Mouse (Mus musculus): Measurements from ENCODE around the gene Wdr90. TPM values are rescaled to one million over a fixed set of nuclear protein-coding genes. Genes with fewer than 3 reads are reported as not detected.

The Wdr90 gene
- total and polyA plus RNA-seq, 2 experiments from 2014 or later = 13.2 to 40.2 TPM

- peaks cover 22% of the 10 kb centered on the region for H3K4me1 ChIP-seq (ENCODE audit: insufficient read depth)
- H3K27me3 ChIP-seq (ENCODE audit: insufficient read depth, low read length) = no peaks in the 10 kb centered on the region
- H3K9ac ChIP-seq = no peak within 1 kb of the TSS
- peaks cover 38% of the 10 kb centered on the region for H3K36me3 ChIP-seq (ENCODE audit: insufficient read depth)
- WGBS = 96% methylated on average over 22 of the region's 22 CpGs
- ATAC-seq = no peak
- no peaks in the 10 kb centered on the region for H3K9me3 ChIP-seq (ENCODE audit: low read length)
- no peak within 1 kb of the TSS for H3K4me2 ChIP-seq (ENCODE audit: low read depth)
- no peak for DNase-seq
- no peak within 1 kb of the TSS for H3K27ac ChIP-seq (ENCODE audit: low read depth, low read length)
- H3K4me3 ChIP-seq (ENCODE audit: low read depth, low read length) = no peak within 1 kb of the TSS
- TF ChIP-seq CTCF (IDR thresholded peaks at IDR 0.05; ENCODE audit: low read depth) = no peak
Measured at GRCm38 (mm10) chr17:25841117-25841880, 20.0 kb downstream of the Wdr90 start, which contains the start of gene Gm20683. Gene Gm20683 (minus strand): TSS chr17:25841763.

- Histone ChIP-seq H3K27ac (ENCODE audit: low read depth, low read length) (no peak overlapping the region), H3K9ac (no peak overlapping the region), H3K4me1 (ENCODE audit: insufficient read depth) (peaks cover 28% of the 10 kb centered on the region), H3K4me3 (ENCODE audit: low read depth, low read length) (no peak overlapping the region), H3K36me3 (ENCODE audit: insufficient read depth) (peaks cover 38% of the 10 kb centered on the region), H3K27me3 (ENCODE audit: insufficient read depth, low read length) (no peaks in the 10 kb centered on the region), H3K4me2 (ENCODE audit: low read depth) (no peak overlapping the region), H3K9me3 (ENCODE audit: low read length) (no peaks in the 10 kb centered on the region)
- DNase-seq (no peak), ATAC-seq (no peak)
- 95% methylated on average over 6 of the region's 6 CpGs for WGBS
- no peak for TF ChIP-seq CTCF (IDR thresholded peaks at IDR 0.05; ENCODE audit: low read depth)
Measured at GRCm38 (mm10) chr17:25840519-25840918, 20.8 kb downstream of the Wdr90 start.

- Histone ChIP-seq H3K4me3 (ENCODE audit: low read depth, low read length) (no peak overlapping the region), H3K27me3 (ENCODE audit: insufficient read depth, low read length) (no peaks in the 10 kb centered on the region), H3K9me3 (ENCODE audit: low read length) (no peaks in the 10 kb centered on the region), H3K4me2 (ENCODE audit: low read depth) (no peak overlapping the region), H3K27ac (ENCODE audit: low read depth, low read length) (no peak overlapping the region), H3K4me1 (ENCODE audit: insufficient read depth) (peaks cover 29% of the 10 kb centered on the region), H3K9ac (no peak overlapping the region), H3K36me3 (ENCODE audit: insufficient read depth) (peaks cover 38% of the 10 kb centered on the region)
- DNase-seq = no peak
- ATAC-seq = no peak
- no peak for TF ChIP-seq CTCF (IDR thresholded peaks at IDR 0.05; ENCODE audit: low read depth)
- WGBS = 90% methylated on average over 14 of the region's 14 CpGs
Measured at GRCm38 (mm10) chr17:25839455-25840235, 21.7 kb downstream of the Wdr90 start.

GRCm38 (mm10) chr17:25838904-25839303 is 22.4 kb downstream of the Wdr90 start:
- H3K36me3 ChIP-seq (ENCODE audit: insufficient read depth) = peaks cover 38% of the 10 kb centered on the region
- no peaks in the 10 kb centered on the region for H3K27me3 ChIP-seq (ENCODE audit: insufficient read depth, low read length)
- DNase-seq (no peak), ATAC-seq (no peak)
- H3K9ac ChIP-seq = no peak overlapping the region
- H3K4me2 ChIP-seq (ENCODE audit: low read depth) = no peak overlapping the region
- peaks cover 33% of the 10 kb centered on the region for H3K4me1 ChIP-seq (ENCODE audit: insufficient read depth)
- no peak for TF ChIP-seq CTCF (IDR thresholded peaks at IDR 0.05; ENCODE audit: low read depth)
- H3K9me3 ChIP-seq (ENCODE audit: low read length) = no peaks in the 10 kb centered on the region
- WGBS = 89% methylated on average over 4 of the region's 4 CpGs
- no peak overlapping the region for H3K4me3 ChIP-seq (ENCODE audit: low read depth, low read length)
- no peak overlapping the region for H3K27ac ChIP-seq (ENCODE audit: low read depth, low read length)

- H3K4me3 ChIP-seq (ENCODE audit: low read depth, low read length) = no peak overlapping the region
- DNase-seq = no peak
Measured at GRCm38 (mm10) chr17:25837533-25837932, 23.8 kb downstream of the Wdr90 start.

GRCm38 (mm10) chr17:25837076-25837410 is 24.3 kb downstream of the Wdr90 start, which contains the start of gene Rhbdl1:
Gene Rhbdl1 (minus strand): TSS chr17:25837295.
- Histone ChIP-seq H3K4me3 (ENCODE audit: low read depth, low read length) (peak within 1 kb of the TSS; percentile 61), H3K9ac (peak within 1 kb of the TSS; percentile 77), H3K27ac (ENCODE audit: low read depth, low read length) (peak within 1 kb of the TSS; percentile 84), H3K27me3 (ENCODE audit: insufficient read depth, low read length) (no peaks in the 10 kb centered on the region), H3K4me1 (ENCODE audit: insufficient read depth) (peaks cover 28% of the 10 kb centered on the region), H3K9me3 (ENCODE audit: low read length) (no peaks in the 10 kb centered on the region), H3K36me3 (ENCODE audit: insufficient read depth) (peaks cover 34% of the 10 kb centered on the region), H3K4me2 (ENCODE audit: low read depth) (peak within 1 kb of the TSS; percentile 89)
- 2% methylated on average over 26 of the region's 29 CpGs for WGBS
- DNase-seq (peak; percentile 94), ATAC-seq (peak; percentile 73)
- TF ChIP-seq CTCF (IDR thresholded peaks at IDR 0.05; ENCODE audit: low read depth) = no peak

More at GRCm38 (mm10) chr17:25837533-25837932, 23.8 kb downstream of the Wdr90 start:
- WGBS = 15% methylated on average over 3 of the region's 3 CpGs
- no peaks in the 10 kb centered on the region for H3K9me3 ChIP-seq (ENCODE audit: low read length)
- peaks cover 38% of the 10 kb centered on the region for H3K36me3 ChIP-seq (ENCODE audit: insufficient read depth)
- no peak for ATAC-seq
- peak overlapping the region; percentile 84 for H3K27ac ChIP-seq (ENCODE audit: low read depth, low read length)
- TF ChIP-seq CTCF (IDR thresholded peaks at IDR 0.05; ENCODE audit: low read depth) = no peak
- peaks cover 27% of the 10 kb centered on the region for H3K4me1 ChIP-seq (ENCODE audit: insufficient read depth)
- peak overlapping the region; percentile 89 for H3K4me2 ChIP-seq (ENCODE audit: low read depth)
- H3K27me3 ChIP-seq (ENCODE audit: insufficient read depth, low read length) = no peaks in the 10 kb centered on the region
- peak overlapping the region; percentile 77; the same call in 1 of the 2 replicates for H3K9ac ChIP-seq

All from forebrain, postnatal 0 days (tissue).